Mouse (Mus musculus): ENCODE results near the gene Kif14. TPM values are rescaled to one million over a fixed set of nuclear protein-coding genes. Genes with fewer than 3 reads are reported as not detected.
A peak's percentile ranks its signal among the peaks of the same experiment; 100 is the strongest.

Kif14 gene
- under 1 TPM; 0.20 to 0.25 TPM for total RNA-seq (2021)

GRCm38 (mm10) chr1:136466143-136466811, at the start of gene Kif14:
Kif14 (plus strand) TSS chr1:136466343.
- peak; percentile 86 to 89 for DNase-seq

GRCm38 (mm10) chr1:136418393-136418792, 47.8 kb upstream of the Kif14 start:
- DNase-seq = no peak

GRCm38 (mm10) chr1:136427166-136427969, 38.8 kb upstream of the Kif14 start:
- no peak for DNase-seq

GRCm38 (mm10) chr1:136428981-136429380, 37.2 kb upstream of the Kif14 start:
- DNase-seq = no peak

- DNase-seq = no peak
These were observed 35.9 kb upstream of the Kif14 start for GRCm38 (mm10) chr1:136430126-136430818.

DNA sequence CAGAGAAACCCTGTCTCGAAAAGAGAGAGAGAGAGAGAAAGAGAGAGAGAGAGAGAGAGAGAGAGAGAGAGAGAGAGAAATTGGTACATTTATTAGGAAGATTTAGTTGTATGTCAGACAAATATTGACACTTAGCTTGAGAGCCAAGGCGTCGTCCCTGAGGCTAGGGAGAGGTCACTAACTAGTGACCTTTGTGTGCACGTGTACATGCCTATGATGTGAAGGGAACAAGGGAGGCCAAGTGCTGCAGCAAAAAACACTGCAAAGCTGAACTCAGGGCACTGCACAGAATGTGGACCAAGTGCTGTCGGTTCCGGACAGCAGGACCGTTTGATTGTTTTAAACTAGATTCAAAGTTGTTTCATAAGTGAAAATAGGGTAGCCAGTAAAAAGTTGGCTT, 25.4 kb upstream of the Kif14 start:
- DNase-seq = no peak

DNA sequence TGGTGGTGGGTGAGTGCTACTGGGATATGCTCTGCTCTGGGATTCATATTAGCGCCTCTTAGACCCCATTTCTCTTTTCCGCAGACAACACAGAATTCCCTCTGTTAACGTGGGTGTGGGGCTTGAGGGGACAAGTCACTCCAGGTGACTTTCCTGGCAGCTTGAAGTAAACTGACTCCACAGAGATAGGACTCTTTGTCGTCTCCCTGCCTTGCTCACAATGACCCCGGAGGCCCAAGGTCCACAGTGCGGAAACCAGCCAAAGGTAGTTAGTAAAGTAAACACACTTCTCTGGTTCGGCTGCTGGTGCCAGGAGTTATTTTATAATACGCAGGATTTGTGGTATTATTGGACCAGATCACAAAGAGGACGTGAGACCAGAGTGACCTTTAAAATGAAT, 23.3 kb upstream of the Kif14 start:
- no peak for DNase-seq

GRCm38 (mm10) chr1:136444555-136445255, 21.4 kb upstream of the Kif14 start:
- no peak for DNase-seq

- DNase-seq = no peak
These were observed 19.2 kb upstream of the Kif14 start for GRCm38 (mm10) chr1:136446933-136447332.

- no peak for DNase-seq
These were observed 18.8 kb upstream of the Kif14 start for GRCm38 (mm10) chr1:136447338-136447737.

- no peak for DNase-seq
These were observed 16.6 kb upstream of the Kif14 start for GRCm38 (mm10) chr1:136449541-136449940.

GRCm38 (mm10) chr1:136450206-136450605, 15.9 kb upstream of the Kif14 start:
- DNase-seq = no peak

DNA sequence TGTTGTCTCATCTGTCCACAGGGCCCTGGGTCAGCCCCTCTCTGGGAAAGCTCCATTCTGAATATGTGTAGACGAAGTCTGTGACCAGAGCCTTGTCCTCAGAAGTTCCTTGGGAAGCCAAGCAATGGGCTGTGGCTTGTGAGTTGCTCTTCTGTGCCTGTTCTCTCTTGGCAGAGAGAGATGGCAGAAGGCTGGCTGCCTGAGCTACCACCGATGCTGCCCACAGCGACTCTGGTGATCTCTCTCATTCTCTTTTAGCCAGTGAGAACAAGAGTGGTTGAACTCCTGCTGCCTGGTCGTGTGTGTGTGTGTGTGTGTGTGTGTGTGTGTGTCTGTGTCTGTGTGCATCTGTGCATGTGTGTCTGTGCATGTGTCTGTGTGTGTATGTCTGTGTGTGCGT, 13.7 kb upstream of the Kif14 start:
- DNase-seq = no peak

DNA sequence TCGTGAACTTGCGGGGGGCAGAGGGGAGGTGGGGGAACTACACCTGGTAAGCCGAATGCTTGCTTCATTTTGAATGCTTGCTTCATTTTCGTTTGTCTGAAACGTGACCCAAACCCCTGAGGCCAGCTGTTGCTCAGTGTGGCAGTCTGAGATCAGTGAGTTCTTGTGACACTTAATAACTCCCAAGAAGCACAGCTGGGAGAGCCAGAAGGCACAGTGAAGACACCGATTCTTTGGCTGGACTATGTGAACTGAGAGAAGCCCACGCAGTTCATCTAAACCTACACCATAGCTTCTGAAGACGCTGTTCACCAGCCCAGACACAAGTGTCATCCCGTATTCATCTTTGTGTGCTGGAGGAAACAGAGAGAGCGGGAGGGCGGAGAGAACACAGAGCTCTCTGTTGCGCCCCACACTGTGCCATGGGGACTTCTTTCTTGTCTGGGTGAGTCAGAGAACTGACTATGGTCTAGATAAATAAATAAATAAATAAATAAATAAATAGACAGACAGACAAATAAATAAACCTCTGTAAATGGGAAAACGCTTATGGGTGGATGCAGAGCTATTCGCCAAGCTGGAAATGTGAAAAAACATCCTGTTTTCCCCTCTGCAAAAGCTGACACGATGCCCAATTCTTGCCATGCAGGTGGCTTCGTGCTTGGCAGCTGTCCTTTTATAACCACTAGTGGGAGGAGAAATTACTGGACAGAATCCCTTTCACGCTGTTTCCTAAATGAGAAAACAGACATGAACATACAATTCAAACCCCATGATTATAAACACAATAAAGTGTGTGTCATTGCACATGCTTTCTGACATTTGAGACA, 10.2 kb upstream of the Kif14 start:
- peak; percentile 24 to 35 for DNase-seq

GRCm38 (mm10) chr1:136456741-136457140, 9.4 kb upstream of the Kif14 start:
- no peak for DNase-seq

GRCm38 (mm10) chr1:136457403-136457802, 8.7 kb upstream of the Kif14 start:
- DNase-seq = no peak

DNA sequence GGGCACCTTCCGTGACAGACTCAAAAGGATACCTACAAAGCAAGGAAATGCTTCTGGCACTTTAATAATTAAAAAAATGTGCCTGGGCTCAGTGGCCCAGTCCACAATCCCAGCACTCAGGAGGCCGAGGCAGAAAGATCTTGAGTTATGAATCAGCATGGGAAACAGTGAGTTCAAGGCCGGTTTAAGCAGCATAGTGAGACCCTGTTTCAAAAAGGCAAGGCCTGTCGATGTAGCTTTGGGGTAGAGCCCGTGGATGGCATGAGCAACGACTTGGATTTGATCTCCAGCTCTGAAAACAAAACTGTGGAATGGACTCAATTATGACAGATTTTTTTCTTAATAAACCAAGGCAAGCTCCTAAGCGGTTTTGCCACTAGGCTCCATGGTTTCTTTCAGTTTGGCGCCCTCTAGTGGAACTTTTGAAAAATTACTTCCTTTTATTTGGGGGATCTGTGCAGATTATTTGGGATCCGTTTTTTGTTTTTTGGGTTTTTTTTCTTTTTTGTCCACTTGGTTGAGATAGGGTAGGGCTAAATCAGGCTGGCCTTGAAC, 7.4 kb upstream of the Kif14 start:
- no peak for DNase-seq

GRCm38 (mm10) chr1:136462443-136462842, 3.7 kb upstream of the Kif14 start:
- no peak for DNase-seq

- DNase-seq = no peak
These were observed 975 bp upstream of the Kif14 start for GRCm38 (mm10) chr1:136465168-136465567.

GRCm38 (mm10) chr1:136469408-136469807, 3.3 kb downstream of the Kif14 start:
- no peak for DNase-seq

- DNase-seq = no peak
These were observed 4.3 kb downstream of the Kif14 start for GRCm38 (mm10) chr1:136470471-136470870.
